Mouse (Mus musculus): Measurements from ENCODE around the gene Gm9008. TPM values are rescaled to one million over a fixed set of nuclear protein-coding genes. Genes with fewer than 3 reads are reported as not detected.

The Gm9008 gene
- not detected for polyA plus RNA-seq (2014; fragmentation: Illumina TruSeq; extraction: RNeasy Lipid Tissue Mini Kit (QIAGEN cat#74804); ENCODE audit: low read depth, low replicate concordance)

DNA sequence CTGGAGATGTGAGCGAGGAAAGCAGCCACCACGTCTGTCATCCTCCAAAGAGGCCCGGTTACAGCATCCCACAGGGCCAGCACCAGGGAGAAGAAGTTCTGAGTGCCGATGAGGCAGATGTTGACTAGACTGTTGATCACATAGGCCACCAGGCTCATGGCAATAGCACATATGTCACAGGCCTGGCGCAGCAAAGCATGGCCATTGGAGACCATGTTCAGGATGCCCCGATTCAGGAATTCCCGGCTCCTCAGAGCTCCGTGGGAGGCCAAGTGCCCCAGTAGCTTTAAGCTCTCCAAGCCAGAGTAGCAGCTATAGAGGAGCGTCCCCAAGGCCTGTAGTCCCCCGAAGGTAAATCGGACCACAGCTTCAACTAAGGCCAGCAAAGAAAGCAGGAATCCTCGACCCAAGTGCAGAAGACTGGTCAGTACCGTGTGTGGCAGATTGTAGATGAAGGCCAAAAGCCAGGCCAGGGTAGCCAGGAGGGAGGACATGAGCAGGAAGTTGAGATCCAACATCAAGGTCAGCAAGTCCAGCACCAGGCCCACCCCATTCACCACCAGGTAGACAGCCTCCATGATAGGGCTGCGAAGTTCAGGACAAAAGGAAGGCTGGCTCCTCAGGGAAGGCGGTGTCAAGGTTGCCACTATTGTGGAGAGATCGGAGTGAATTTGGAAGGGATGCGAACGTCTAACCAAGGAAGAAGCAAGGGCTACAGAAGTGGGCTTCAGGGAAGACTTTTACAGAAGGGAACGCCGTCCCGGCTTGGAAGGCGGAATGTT lies at the start of gene Gm9008:
TSS of gene Gm9008 (minus strand) at position 731 of the 782 bp plus-strand sequence.

